In genomic region chr19:46761971-46762290, GRCm38 (mm10) we compare ENCODE assay signal across 8 mouse cellular contexts. TPM values are rescaled to one million over a fixed set of nuclear protein-coding genes. Genes with fewer than 3 reads are reported as not detected.
DNase-seq lines count a peak whose midpoint lies in the region; ATAC-seq and TF ChIP-seq lines count a peak whose summit lies in the region.

No protein-coding gene starts in this region.

- no peaks in the 10 kb centered on the region for H3K36me3 ChIP-seq in testis, adult 2 months (ENCODE audit: control insufficient read depth, insufficient read depth, low read length)
- no peaks in the 10 kb centered on the region for H3K36me3 ChIP-seq in limb, embryonic 12.5 days
- no peaks in the 10 kb centered on the region for H3K36me3 ChIP-seq in stomach, embryonic 15.5 days

- no peak for TF ChIP-seq CTCF in testis, adult 2 months (IDR thresholded peaks at IDR 0.05; ENCODE audit: control insufficient read depth, insufficient read depth, insufficient replicate concordance, low read depth, low read length)

- H3K27ac ChIP-seq in testis, adult 2 months (ENCODE audit: control insufficient read depth, insufficient read depth, low read depth, low read length): peak overlapping the region; percentile 82
- no peak overlapping the region for H3K27ac ChIP-seq in limb, embryonic 12.5 days
- H3K27ac ChIP-seq in stomach, embryonic 15.5 days: peak overlapping the region; percentile 78

- peak overlapping the region; percentile 66 for H3K9ac ChIP-seq in limb, embryonic 12.5 days (replicated peaks)
- H3K9ac ChIP-seq in stomach, embryonic 15.5 days: peak overlapping the region; percentile 54

- no peaks in the 10 kb centered on the region for H3K9me3 ChIP-seq in limb, embryonic 12.5 days
- H3K9me3 ChIP-seq in stomach, embryonic 15.5 days: no peaks in the 10 kb centered on the region

- peak; percentile 6 for ATAC-seq in frontal cortex, adult (ENCODE audit: low TSS enrichment)
- ATAC-seq in limb, embryonic 12.5 days (ENCODE audit: insufficient number of reproducible peaks, insufficient read depth, low FRiP score, low TSS enrichment, low read depth): no peak
- no peak for ATAC-seq in stomach, embryonic 15.5 days (ENCODE audit: insufficient read depth, low FRiP score, low read depth)
- no peak for ATAC-seq in activated CD4-positive, CD25-positive, alpha-beta regulatory T cell, adult 4 months

- H3K4me3 ChIP-seq in testis, adult 2 months (ENCODE audit: control insufficient read depth, low read depth, low read length): peak overlapping the region; percentile 89
- H3K4me3 ChIP-seq in limb, embryonic 12.5 days (replicated peaks): peak overlapping the region; percentile 79
- peak overlapping the region; percentile 94 for H3K4me3 ChIP-seq in stomach, embryonic 15.5 days (replicated peaks)

- no peak for DNase-seq in frontal cortex, postnatal 25 days (ENCODE audit: low spot score in 2 of 2)
- DNase-seq in testis, postnatal 10 days (ENCODE audit: low spot score): no peak
- no peak for DNase-seq in layer of hippocampus, adult 11-12 months (ENCODE audit: low spot score)

- H3K27me3 ChIP-seq in testis, adult 2 months (ENCODE audit: control insufficient read depth, insufficient read depth, low read length): no peaks in the 10 kb centered on the region
- H3K27me3 ChIP-seq in limb, embryonic 12.5 days: peaks cover 53% of the 10 kb centered on the region
- H3K27me3 ChIP-seq in stomach, embryonic 15.5 days (replicated peaks): peaks cover 17% of the 10 kb centered on the region

- TF ChIP-seq POLR2A in testis, adult 2 months (IDR thresholded peaks at IDR 0.05; ENCODE audit: control insufficient read depth, low read depth, low read length): no peak

- H3K4me2 ChIP-seq in limb, embryonic 12.5 days: peak overlapping the region; percentile 99
- peak overlapping the region; percentile 100 for H3K4me2 ChIP-seq in stomach, embryonic 15.5 days

- peaks cover 19% of the 10 kb centered on the region for H3K4me1 ChIP-seq in testis, adult 2 months (ENCODE audit: control insufficient read depth, insufficient read depth, low read length)
- peaks cover 22% of the 10 kb centered on the region for H3K4me1 ChIP-seq in limb, embryonic 12.5 days (replicated peaks)
- peaks cover 13% of the 10 kb centered on the region for H3K4me1 ChIP-seq in stomach, embryonic 15.5 days

- WGBS in limb, embryonic 12.5 days: under 1% methylated on average over 36 of the region's 36 CpGs
- under 1% methylated on average over 36 of the region's 36 CpGs for WGBS in stomach, embryonic 15.5 days

RNA-seq across cellular contexts. Expression of gene Cnnm2, which starts 0.5 kb away (rescaled TPM):
- 3.3 and 4.2 TPM in 2 replicates for polyA plus RNA-seq in testis, adult 2 months (2012; rRNA removed)
- 2.8 and 2.9 TPM in 2 replicates for polyA plus RNA-seq in limb, embryonic 12.5 days (2016; fragmentation: Nextera tagmentation; extraction: Ambion mirVana)
- 3.1 and 3.9 TPM in 2 replicates for polyA plus RNA-seq in stomach, embryonic 15.5 days (2015; fragmentation: Nextera tagmentation; extraction: Ambion mirVana)
- 1 to 10 TPM in 1 of 2 experiments, under 1 TPM in 1; 0.84 to 1.2 TPM for polyA plus RNA-seq in activated CD4-positive, CD25-positive, alpha-beta regulatory T cell, adult 4 months (2017; shearing (Covaris generic))

RNA-seq across cellular contexts. Expression of gene As3mt, which starts 54.7 kb away (rescaled TPM):
- polyA plus RNA-seq in testis, adult 2 months (2012; rRNA removed): 9.8 and 12.1 TPM in 2 replicates
- polyA plus RNA-seq in limb, embryonic 12.5 days (2016; fragmentation: Nextera tagmentation; extraction: Ambion mirVana): 34.6 and 37.5 TPM in 2 replicates
- 28.9 and 33.0 TPM in 2 replicates for polyA plus RNA-seq in stomach, embryonic 15.5 days (2015; fragmentation: Nextera tagmentation; extraction: Ambion mirVana)
- 1 to 10 TPM; 6.7 to 8.3 TPM for polyA plus RNA-seq in activated CD4-positive, CD25-positive, alpha-beta regulatory T cell, adult 4 months (2017; shearing (Covaris generic))
